Mouse (Mus musculus) MEL (cell line): ENCODE measurements around the gene Tatdn3. TPM values are rescaled to one million over a fixed set of nuclear protein-coding genes. Genes with fewer than 3 reads are reported as not detected.
"Not testable (repeated sequence)": the region's sequence is repeated elsewhere in the genome, so short reads cannot be mapped to it uniquely, and the experiment has no call there.

Source experiments
- DNase-seq: peaks from one replicate; pipeline ENCODE4 v3.0.0; 2011; ENCODE audit warnings: low read depth, low spot score
- H3K27ac ChIP-seq: 2 replicates; pipeline ENCODE4 v1.5.1; 2012; ENCODE audit warnings: low read depth, mild to moderate bottlenecking, control low read depth, low read length, moderate library complexity; ENCODE audit not compliant: control insufficient read depth
- H3K27me3 ChIP-seq, 2 experiments: fragments of 150-350 bp in 1 of 2; sonication (generic) in 1 of 2; 2 replicates each; pipeline ENCODE4 v1.6.1; 2012; ENCODE audit warnings: low read length in 2 of 2, mild to moderate bottlenecking in 2 of 2, improper control_type of control experiment in 1 of 2, moderate library complexity in 1 of 2; ENCODE audit not compliant: insufficient read depth in 2 of 2, control insufficient read depth in 1 of 2
- H3K36me3 ChIP-seq, 2 experiments: 2 replicates each; pipeline ENCODE4 v1.6.1; 2012 to 2014; ENCODE audit warnings: low read length in 2 of 2, improper control_type of control experiment in 1 of 2, inconsistent platforms in 1 of 2, mild to moderate bottlenecking in 1 of 2; ENCODE audit not compliant: insufficient read depth in 2 of 2, control insufficient read depth in 1 of 2
- H3K4me1 ChIP-seq, 2 experiments: fragments of 150-350 bp in 1 of 2; sonication (generic) in 1 of 2; 2 replicates each; pipeline ENCODE4 v1.6.1; 2012; ENCODE audit warnings: low read length in 2 of 2, improper control_type of control experiment in 1 of 2, mild to moderate bottlenecking in 1 of 2; ENCODE audit not compliant: insufficient read depth in 2 of 2, control insufficient read depth in 1 of 2
- H3K4me3 ChIP-seq, 2 experiments: fragments of 150-350 bp in 1 of 2; sonication (generic) in 1 of 2; 2 replicates each; pipeline ENCODE4 v1.5.1; 2012; ENCODE audit warnings: low read depth in 2 of 2, low read length in 2 of 2, mild to moderate bottlenecking in 2 of 2, moderate library complexity in 2 of 2, control low read depth in 1 of 2, improper control_type of control experiment in 1 of 2; ENCODE audit not compliant: control insufficient read depth in 1 of 2, insufficient read depth in 1 of 2
- H3K79me2 ChIP-seq: 2 replicates; pipeline ENCODE4 v1.6.1; 2012; ENCODE audit warnings: mild to moderate bottlenecking, low read length, moderate library complexity; ENCODE audit not compliant: control insufficient read depth, poor library complexity, insufficient read depth
- H3K9ac ChIP-seq: 2 replicates; pipeline ENCODE4 v1.6.1; 2012; ENCODE audit warnings: low read depth, mild to moderate bottlenecking, control low read depth, low read length, moderate library complexity; ENCODE audit not compliant: control insufficient read depth, poor library complexity, severe bottlenecking
- H3K9me3 ChIP-seq: fragments of 150-350 bp; sonication (generic); replicated peaks from 2 replicates; pipeline ENCODE4 v1.6.1; 2012; ENCODE audit warnings: mild to moderate bottlenecking, low read length, improper control_type of control experiment, moderate library complexity; ENCODE audit not compliant: insufficient read depth
- CHD1 ChIP-seq: IDR thresholded peaks from 2 replicates; pipeline ENCODE4 v1.6.1; 2012; ENCODE audit warnings: low read depth, mild to moderate bottlenecking, inconsistent platforms, low read length, improper control_type of control experiment
- CTCF ChIP-seq, 3 experiments: IDR thresholded peaks in 2 of 3; conservative IDR thresholded peaks in 1 of 3; 2 replicates each; pipeline ENCODE4 v1.5.1; 2011 to 2012; ENCODE audit warnings: low read length in 3 of 3, low read depth in 2 of 3, mild to moderate bottlenecking in 2 of 3, improper control_type of control experiment in 1 of 3, inconsistent platforms in 1 of 3, mixed read lengths in 1 of 3, moderate library complexity in 1 of 3; ENCODE audit not compliant: control insufficient read depth in 1 of 3, insufficient read depth in 1 of 3, poor library complexity in 1 of 3, severe bottlenecking in 1 of 3
- E2F4 ChIP-seq: IDR thresholded peaks from 2 replicates; pipeline ENCODE4 v1.6.1; 2011; ENCODE audit warnings: low read depth, low read length, improper control_type of control experiment, borderline replicate concordance
- EP300 ChIP-seq, 2 experiments: IDR thresholded peaks; 2 replicates each; pipeline ENCODE4 v1.6.1; 2011; ENCODE audit warnings: improper control_type of control experiment in 2 of 2, low read length in 2 of 2, low read depth in 1 of 2, mild to moderate bottlenecking in 1 of 2
- ETS1 ChIP-seq: IDR thresholded peaks from 2 replicates; pipeline ENCODE4 v1.6.1; 2012; ENCODE audit warnings: low read depth, mild to moderate bottlenecking, inconsistent platforms, low read length, improper control_type of control experiment, moderate library complexity
- GABPA ChIP-seq: IDR thresholded peaks from 2 replicates; pipeline ENCODE4 v1.6.1; 2012; ENCODE audit warnings: low read depth, mild to moderate bottlenecking, inconsistent platforms, low read length, improper control_type of control experiment, moderate library complexity
- GATA1 ChIP-seq: IDR thresholded peaks from 2 replicates; pipeline ENCODE4 v1.6.1; 2011; ENCODE audit warnings: low read depth, low read length, improper control_type of control experiment
- JUND ChIP-seq: IDR thresholded peaks from 2 replicates; pipeline ENCODE4 v1.6.1; 2011; ENCODE audit warnings: low read depth, mild to moderate bottlenecking, improper control_type of control experiment, low read length
- KAT2A ChIP-seq: conservative IDR thresholded peaks from 2 replicates; pipeline ENCODE4 v1.6.1; 2012; ENCODE audit warnings: low read depth, low read length, improper control_type of control experiment, inconsistent platforms
- MAX ChIP-seq: IDR thresholded peaks from 2 replicates; pipeline ENCODE4 v1.6.1; 2011; ENCODE audit warnings: low read length, improper control_type of control experiment
- MAZ ChIP-seq: IDR thresholded peaks from 2 replicates; pipeline ENCODE4 v1.6.1; 2012; ENCODE audit warnings: low read depth, mild to moderate bottlenecking, inconsistent platforms, low read length, improper control_type of control experiment
- MXI1 ChIP-seq: IDR thresholded peaks from 2 replicates; pipeline ENCODE4 v1.6.1; 2011; ENCODE audit warnings: mild to moderate bottlenecking, low read depth, low read length, improper control_type of control experiment
- SIN3A ChIP-seq: IDR thresholded peaks from 2 replicates; pipeline ENCODE4 v1.6.1; 2012; ENCODE audit warnings: low read length, improper control_type of control experiment, inconsistent platforms
- SMC3 ChIP-seq: IDR thresholded peaks from 2 replicates; pipeline ENCODE4 v1.6.1; 2011; ENCODE audit warnings: low read depth, low read length, improper control_type of control experiment
- UBTF ChIP-seq: IDR thresholded peaks from 2 replicates; pipeline ENCODE4 v1.6.1; 2012; ENCODE audit warnings: low read depth, mild to moderate bottlenecking, inconsistent platforms, low read length, improper control_type of control experiment, moderate library complexity, borderline replicate concordance; ENCODE audit not compliant: insufficient read depth
- USF1 ChIP-seq: IDR thresholded peaks from 2 replicates; pipeline ENCODE4 v1.6.1; 2014; ENCODE audit warnings: low read depth, mild to moderate bottlenecking, inconsistent platforms, low read length, improper control_type of control experiment, moderate library complexity
- USF2 ChIP-seq, 2 experiments: IDR thresholded peaks; 2 replicates each; pipeline ENCODE4 v1.6.1; 2011 to 2012; ENCODE audit warnings: improper control_type of control experiment in 2 of 2, low read length in 2 of 2, borderline replicate concordance in 1 of 2, inconsistent platforms in 1 of 2, low read depth in 1 of 2, mild to moderate bottlenecking in 1 of 2; ENCODE audit not compliant: insufficient read depth in 1 of 2
- ZMIZ1 ChIP-seq: IDR thresholded peaks from 2 replicates; pipeline ENCODE4 v1.6.1; 2012; ENCODE audit warnings: low read depth, mild to moderate bottlenecking, inconsistent platforms, low read length, improper control_type of control experiment, moderate library complexity
- polyA plus RNA-seq, 2 experiments: library from polyadenylated mRNA; stranded (reverse) in 1 of 2; unstranded in 1 of 2; fragments of >175 nt in 1 of 2; fragments of >200 nt in 1 of 2; gene quantifications; 2 replicates each; pipeline versions ENCODE4 v1.2.1 to v1.2.4; 2012; ENCODE audit warnings: low replicate concordance in 2 of 2, low read depth in 1 of 2; ENCODE audit not compliant: insufficient read length in 2 of 2, insufficient read depth in 1 of 2, missing spikeins in 1 of 2
- total RNA-seq: library from RNA; depleted of rRNA; stranded (reverse); fragments of 300-350 nt; gene quantifications from 2 replicates; pipeline ENCODE4 v1.2.3, GENCODE M21; 2012

The Tatdn3 gene
- total and polyA plus RNA-seq, 3 experiments, result 14.5 to 19.0 TPM; not detected in 1

DNA sequence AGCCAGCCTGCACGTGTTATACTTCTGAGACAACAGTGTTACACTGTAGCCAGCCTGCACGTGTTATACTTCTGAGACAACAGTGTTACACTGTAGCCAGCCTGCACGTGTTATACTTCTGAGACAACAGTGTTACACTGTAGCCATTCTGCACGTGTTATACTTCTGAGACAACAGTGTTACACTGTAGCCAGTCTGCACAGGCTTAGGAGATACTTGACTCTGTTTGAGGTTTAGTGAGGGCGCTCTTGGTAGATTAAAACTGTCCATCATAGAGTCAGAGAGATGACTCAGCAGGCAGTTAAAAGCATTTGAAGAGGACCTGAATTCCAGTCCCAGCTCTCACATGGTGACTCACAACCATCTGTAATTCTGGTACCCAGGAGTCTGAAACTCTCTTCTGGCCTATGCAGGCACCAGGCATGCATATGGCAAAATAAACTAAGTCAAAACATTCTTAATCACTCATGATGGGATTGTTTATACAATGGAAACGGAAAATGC is 31.8 kb downstream of the Tatdn3 start:
- peak; percentile 76 for DNase-seq
- not testable (repeated sequence) for H3K36me3 ChIP-seq
- 0 out of 2 replicates have a peak, but pooled peaks have one; percentile 17 for TF ChIP-seq GATA1
- 0 out of 2 replicates have a peak, but pooled peaks have one; percentile 14 for TF ChIP-seq MXI1
- 0 out of 2 replicates have a peak, but pooled peaks have one; percentile 19 for TF ChIP-seq ETS1
- 0 out of 4 replicates have a peak, but pooled peaks of 1 of the 2 experiments have one; percentile 15 for TF ChIP-seq EP300 (IDR thresholded peaks at IDR 0.05; ENCODE audit: low read depth in 1 of 2, low read length in 2 of 2)

DNA sequence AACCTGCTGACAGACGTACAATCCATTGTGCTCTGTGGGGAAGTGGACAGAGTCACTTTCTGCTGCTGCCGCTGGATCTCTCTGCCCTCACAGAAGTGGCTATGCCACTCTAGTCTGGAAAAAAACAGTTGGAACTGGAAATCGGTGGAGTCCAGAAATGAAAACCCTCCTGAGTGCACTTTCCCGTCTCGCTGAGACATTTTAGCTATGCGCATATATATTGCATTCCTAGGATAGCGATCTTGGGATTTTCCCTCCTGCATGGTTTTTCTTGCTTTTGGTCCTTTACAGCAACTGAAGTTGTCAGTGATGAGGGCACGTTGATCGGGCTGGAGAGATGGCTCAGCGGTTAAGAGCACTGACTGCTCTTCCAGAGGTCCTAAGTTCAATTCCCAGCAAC is 32.5 kb downstream of the Tatdn3 start:
- Histone ChIP-seq H3K9ac (no peak overlapping the region), H3K27ac (no peak overlapping the region), H3K27me3 (no peaks in the 10 kb centered on the region), H3K9me3 (no peaks in the 10 kb centered on the region), H3K79me2 (peaks cover 7% of the 10 kb centered on the region), H3K36me3 (peaks cover 0 to 3% of the 10 kb centered on the region in 2 experiments; a peak in 2 of 4 replicates), H3K4me3 (no peak overlapping the region), H3K4me1 (peaks cover 4 to 13% of the 10 kb centered on the region in 2 experiments)
- TF ChIP-seq E2F4 (no peak), GABPA (no peak), SIN3A (no peak), USF1 (no peak), CTCF (IDR thresholded peaks at IDR 0.05 in 2 of 3, conservative IDR thresholded peaks at IDR 0.05 in 1 of 3; ENCODE audit: control insufficient read depth in 1 of 3, insufficient read depth in 1 of 3, low read depth in 2 of 3, low read length in 3 of 3, poor library complexity in 1 of 3, severe bottlenecking in 1 of 3) (no peak), UBTF (no peak), KAT2A (no peak), USF2 (IDR thresholded peaks at IDR 0.05; ENCODE audit: borderline replicate concordance in 1 of 2, insufficient read depth in 1 of 2, low read depth in 1 of 2, low read length in 2 of 2) (no peak), ZMIZ1 (no peak), SMC3 (no peak), CHD1 (no peak), MAZ (no peak), MAX (no peak), JUND (no peak), GATA1 (no peak), EP300 (IDR thresholded peaks at IDR 0.05; ENCODE audit: low read depth in 1 of 2, low read length in 2 of 2) (no peak)
- DNase-seq, result no peak

More for the DNA sequence above, 31.8 kb downstream of the Tatdn3 start:
- H3K9ac ChIP-seq, H3K4me3 ChIP-seq, H3K27ac ChIP-seq, H3K9me3 ChIP-seq, H3K79me2 ChIP-seq, H3K27me3 ChIP-seq: not testable (repeated sequence)
- H3K4me1 ChIP-seq, result peaks cover 4 to 13% of the 10 kb centered on the region in 2 experiments
